Mouse (Mus musculus) kidney, postnatal 0 days (tissue): Measurements from ENCODE around the gene Slc25a44. TPM values are rescaled to one million over a fixed set of nuclear protein-coding genes. Genes with fewer than 3 reads are reported as not detected.

Experiments
- ATAC-seq: fragments of 200-750 bp; cut with Nextera tagmentation; replicated peaks from 2 replicates; pipeline ENCODE4 v1.8.0; 2017; ENCODE audit warnings: low read depth, moderate number of reproducible peaks, moderate TSS enrichment, moderate library complexity; ENCODE audit not compliant: low FRiP score
- DNase-seq: peaks from one replicate; pipeline ENCODE4 v3.0.0-alpha.2; 2016; ENCODE audit warnings: low spot score
- H3K27ac ChIP-seq: fragments of 300-500 bp; sonication (generic); 2 replicates; pipeline ENCODE4 v1.5.1; 2014; ENCODE audit warnings: mild to moderate bottlenecking
- H3K27me3 ChIP-seq: fragments of 300-500 bp; sonication (generic); 2 replicates; pipeline ENCODE4 v1.6.1; 2014; ENCODE audit warnings: low read length, mixed read lengths; ENCODE audit not compliant: insufficient read depth
- H3K36me3 ChIP-seq: fragments of 300-500 bp; sonication (generic); 2 replicates; pipeline ENCODE4 v1.6.1; 2014; ENCODE audit warnings: low read length, mixed read lengths; ENCODE audit not compliant: insufficient read depth
- H3K4me1 ChIP-seq: fragments of 300-500 bp; sonication (generic); replicated peaks from 2 replicates; pipeline ENCODE4 v1.6.1; 2014; ENCODE audit warnings: antibody characterized with exemption, low read length, mixed read lengths; ENCODE audit not compliant: insufficient read depth
- H3K4me2 ChIP-seq: fragments of 300-500 bp; sonication (generic); 2 replicates; pipeline ENCODE4 v1.6.1; 2014; ENCODE audit warnings: mild to moderate bottlenecking, low read length, moderate library complexity, mixed read lengths
- H3K4me3 ChIP-seq: fragments of 300-500 bp; sonication (generic); replicated peaks from 2 replicates; pipeline ENCODE4 v1.5.1; 2014; ENCODE audit warnings: low read depth, low read length
- H3K9ac ChIP-seq: fragments of 300-500 bp; sonication (generic); 2 replicates; pipeline ENCODE4 v1.6.1; 2014; ENCODE audit warnings: low read depth, low read length
- H3K9me3 ChIP-seq: fragments of 300-500 bp; sonication (generic); replicated peaks from 2 replicates; pipeline ENCODE4 v1.6.1; 2016; ENCODE audit warnings: low read length, inconsistent platforms, mixed read lengths
- CTCF ChIP-seq: IDR thresholded peaks from 2 replicates; pipeline ENCODE4 v1.5.1; 2016; ENCODE audit warnings: antibody characterized with exemption, low read depth, mild to moderate bottlenecking, moderate library complexity
- WGBS: fragments of 180-500 bp; shearing (Covaris S2); extraction: QIAGEN DNeasy Blood & Tissue Kit; methylation state at CpG from one replicate; pipeline ENCODE4 v1.1.7; 2014; 5-methylcytosine and 5-hydroxymethylcytosine counted together
- polyA plus RNA-seq: library from polyadenylated mRNA; unstranded; fragments of >200 nt; fragmentation: Nextera tagmentation; extraction: Ambion mirVana; gene quantifications from 2 replicates; pipeline ENCODE4 v1.2.1, GENCODE M21; 2015

Slc25a44 gene
- polyA plus RNA-seq, 1 experiment from 2014 or later, result 17.1 TPM

GRCm38 (mm10) chr3:88456313-88456712, 31.4 kb upstream of the Slc25a44 start:
- H3K27me3 ChIP-seq, result no peaks in the 10 kb centered on the region
- ATAC-seq (peak; percentile 31; the same call in 1 of the 2 replicates), DNase-seq (peak; percentile 46)
- no peak overlapping the region for H3K9ac ChIP-seq
- H3K27ac ChIP-seq, result peak overlapping the region; percentile 87
- H3K36me3 ChIP-seq, result no peaks in the 10 kb centered on the region
- TF ChIP-seq CTCF, result no peak
- H3K9me3 ChIP-seq, result no peaks in the 10 kb centered on the region
- H3K4me1 ChIP-seq, result peaks cover 15% of the 10 kb centered on the region
- WGBS, result 65% methylated on average over 8 of the region's 8 CpGs
- H3K4me3 ChIP-seq, result no peak overlapping the region
- 0 out of 2 replicates have a peak overlapping the region, but pooled peaks have one; percentile 32 for H3K4me2 ChIP-seq

GRCm38 (mm10) chr3:88455588-88456264, 30.8 kb upstream of the Slc25a44 start:
- Histone ChIP-seq H3K4me2 (peak overlapping the region; percentile 32), H3K9me3 (no peaks in the 10 kb centered on the region), H3K27ac (peak overlapping the region; percentile 87), H3K4me3 (no peak overlapping the region), H3K27me3 (no peaks in the 10 kb centered on the region), H3K4me1 (peaks cover 15% of the 10 kb centered on the region), H3K36me3 (no peaks in the 10 kb centered on the region), H3K9ac (peak overlapping the region; percentile 23; the same call in 1 of the 2 replicates)
- no peak for TF ChIP-seq CTCF
- ATAC-seq, result peak; percentile 48
- peak; percentile 39 for DNase-seq
- WGBS, result 62% methylated on average over 18 of the region's 18 CpGs

GRCm38 (mm10) chr3:88454762-88455587, 30.0 kb upstream of the Slc25a44 start:
- Histone ChIP-seq H3K9ac (peak overlapping the region; percentile 23; the same call in 1 of the 2 replicates), H3K27me3 (no peaks in the 10 kb centered on the region), H3K36me3 (no peaks in the 10 kb centered on the region), H3K4me2 (peak overlapping the region; percentile 32), H3K4me3 (no peak overlapping the region), H3K27ac (peak overlapping the region; percentile 87), H3K4me1 (peaks cover 15% of the 10 kb centered on the region), H3K9me3 (no peaks in the 10 kb centered on the region)
- ATAC-seq, result peak; percentile 77
- no peak for DNase-seq
- 47% methylated on average over 9 of the region's 9 CpGs for WGBS
- TF ChIP-seq CTCF, result no peak

GRCm38 (mm10) chr3:88453986-88454385, 29.0 kb upstream of the Slc25a44 start:
- Histone ChIP-seq H3K4me2 (no peak overlapping the region), H3K27ac (peak overlapping the region; percentile 87; the same call in 1 of the 2 replicates), H3K4me1 (peaks cover 15% of the 10 kb centered on the region), H3K27me3 (no peaks in the 10 kb centered on the region), H3K36me3 (no peaks in the 10 kb centered on the region), H3K4me3 (no peak overlapping the region), H3K9me3 (no peaks in the 10 kb centered on the region), H3K9ac (no peak overlapping the region)
- DNase-seq (no peak), ATAC-seq (no peak)
- 67% methylated on average over 8 of the region's 8 CpGs for WGBS
- TF ChIP-seq CTCF, result no peak

- Histone ChIP-seq H3K27ac (no peak overlapping the region), H3K36me3 (no peaks in the 10 kb centered on the region), H3K9me3 (no peaks in the 10 kb centered on the region), H3K4me3 (no peak overlapping the region), H3K4me2 (no peak overlapping the region), H3K4me1 (peaks cover 15% of the 10 kb centered on the region), H3K27me3 (no peaks in the 10 kb centered on the region), H3K9ac (no peak overlapping the region)
- DNase-seq (no peak), ATAC-seq (no peak)
- 51% methylated on average over 8 of the region's 8 CpGs for WGBS
- no peak for TF ChIP-seq CTCF
Measured at GRCm38 (mm10) chr3:88453369-88453768, 28.4 kb upstream of the Slc25a44 start.

GRCm38 (mm10) chr3:88452716-88453115, 27.8 kb upstream of the Slc25a44 start:
- no peaks in the 10 kb centered on the region for H3K27me3 ChIP-seq
- H3K9ac ChIP-seq, result no peak overlapping the region
- no peak overlapping the region for H3K4me2 ChIP-seq
- no peak for DNase-seq
- H3K4me1 ChIP-seq, result peaks cover 15% of the 10 kb centered on the region
- no peak for ATAC-seq
- H3K4me3 ChIP-seq, result no peak overlapping the region
- H3K36me3 ChIP-seq, result no peaks in the 10 kb centered on the region
- no peak for TF ChIP-seq CTCF
- H3K9me3 ChIP-seq, result no peaks in the 10 kb centered on the region
- 80% methylated on average over 6 of the region's 6 CpGs for WGBS
- no peak overlapping the region for H3K27ac ChIP-seq
